ENCODE assay signal across 21 mouse cellular contexts in genomic region chr14:48717632-48718279, GRCm38 (mm10). TPM values are rescaled to one million over a fixed set of nuclear protein-coding genes. Genes with fewer than 3 reads are reported as not detected.
DNase-seq lines count a peak whose midpoint lies in the region; ATAC-seq lines count a peak whose summit lies in the region.
"Had no signal": no experiment of that assay in that cellular context is flagged by ENCODE, and none has a peak within 500 bp of the region (broad histone marks: within the 10 kb centered on the region; RNA-seq: fewer than 3 reads in every experiment).

No protein-coding gene starts in this region.

- peak; percentile 59 for ATAC-seq in cerebellum, adult (ENCODE audit: insufficient number of reproducible peaks, low FRiP score, low TSS enrichment)
- ATAC-seq in granulocyte monocyte progenitor cell, adult 5-6 weeks (replicated peaks; ENCODE audit: poor library complexity, severe bottlenecking) = no peak
- ATAC-seq: activated CD4-positive, CD25-positive, alpha-beta regulatory T cell, adult 4 months; intestine, postnatal 0 days had no signal

- DNase-seq in cerebellum, postnatal 4 days (ENCODE audit: low spot score in 2 of 2) = no peak
- DNase-seq in ES-CJ7 (ENCODE audit: low read depth, low spot score) = peak; percentile 33
- DNase-seq in cerebellum, adult 18-20 months = peak; percentile 42 to 48
- DNase-seq in cerebellum, postnatal 14 days = peak; percentile 82 to 86
- no peak for DNase-seq in neural tube, embryonic 10.5 days (ENCODE audit: extremely low spot score, low spot score)
- no peak for DNase-seq in frontal cortex, postnatal 36 days (ENCODE audit: low spot score in 2 of 2)
- DNase-seq: adrenal gland, adult 8-10 months; embryo, embryonic 11 days; gastrocnemius, postnatal 10 days; heart, adult 11 months; heart, postnatal 10 days; kidney, postnatal 4 days; layer of hippocampus, adult 9-11 months; liver; thymus, adult 18-20 months; thymus, postnatal 4 days had no signal

RNA-seq across cellular contexts. Expression of gene Otx2, which starts 44.1 kb away (rescaled TPM):
- total RNA-seq in granulocyte monocyte progenitor cell, adult 5-6 weeks (2014; fragmentation: Nextera tagmentation) = not detected in 2 replicates
- not detected in 2 replicates for total RNA-seq in granulocyte monocyte progenitor cell, adult 5-6 weeks (2017)
- total RNA-seq: adrenal gland, adult 8-10 months; gastrocnemius, postnatal 10 days; heart, postnatal 10 days; neutrophil, adult 5-6 weeks had no signal

Comparison
In these comparisons a context has a peak if more than half of its experiments do, and no peak if none do; other contexts are left out.
1. DNase-seq: peak in ES-CJ7 (single experiment), cerebellum, adult 18-20 months (2 of 2) and cerebellum, postnatal 14 days (2 of 2); none in cerebellum, postnatal 4 days (0 of 2), neural tube, embryonic 10.5 days (single experiment) and frontal cortex, postnatal 36 days (0 of 2).